Mouse (Mus musculus) myocyte (in vitro differentiated cells): ENCODE results near the gene Tmem45b. TPM values are rescaled to one million over a fixed set of nuclear protein-coding genes. Genes with fewer than 3 reads are reported as not detected.

Experiments
- H3K27me3 ChIP-seq: one replicate; pipeline ENCODE4 v1.6.1; 2011; ENCODE audit not compliant: control insufficient read depth, insufficient read depth, insufficient read length
- H3K36me3 ChIP-seq: one replicate; pipeline ENCODE4 v1.6.1; 2011; ENCODE audit not compliant: control insufficient read depth, insufficient read depth
- H3K4me2 ChIP-seq: one replicate; pipeline ENCODE4 v1.6.1; 2011; ENCODE audit warnings: low read depth, control low read depth
- H3K4me3 ChIP-seq: one replicate; pipeline ENCODE4 v1.5.1; 2011; ENCODE audit warnings: mild to moderate bottlenecking, control low read depth, moderate library complexity
- H3K79me2 ChIP-seq: one replicate; pipeline ENCODE4 v1.6.1; 2011; ENCODE audit not compliant: control insufficient read depth, insufficient read depth
- H3ac ChIP-seq: one replicate; pipeline ENCODE4 v1.6.1; 2011; ENCODE audit not compliant: control insufficient read depth, insufficient read length
- CEBPB ChIP-seq: IDR thresholded peaks from 2 replicates; pipeline ENCODE4 v1.6.1; 2011; ENCODE audit warnings: mild to moderate bottlenecking, moderate library complexity; ENCODE audit not compliant: poor library complexity, insufficient read depth, severe bottlenecking
- E2F4 ChIP-seq: IDR thresholded peaks from one replicate; pipeline ENCODE4 v1.6.1; 2011; ENCODE audit warnings: mild to moderate bottlenecking, control low read depth, moderate library complexity; ENCODE audit not compliant: insufficient read depth
- MAX ChIP-seq: IDR thresholded peaks from one replicate; pipeline ENCODE4 v1.6.1; 2011; ENCODE audit warnings: low read depth, mild to moderate bottlenecking, control low read depth
- MYOD1 ChIP-seq, 3 experiments: IDR thresholded peaks; one replicate each; pipeline ENCODE4 v1.6.1; 2011; ENCODE audit warnings: control low read depth in 2 of 3, low read depth in 2 of 3, mild to moderate bottlenecking in 2 of 3, moderate library complexity in 1 of 3; ENCODE audit not compliant: insufficient read length in 2 of 3, control insufficient read depth in 1 of 3
- MYOG ChIP-seq, 3 experiments: IDR thresholded peaks; one replicate each; pipeline ENCODE4 v1.6.1; 2011; ENCODE audit warnings: control low read depth in 2 of 3, low read depth in 2 of 3, mild to moderate bottlenecking in 2 of 3; ENCODE audit not compliant: insufficient read length in 2 of 3, control insufficient read depth in 1 of 3, insufficient read depth in 1 of 3
- POLR2A ChIP-seq: IDR thresholded peaks from one replicate; pipeline ENCODE4 v1.6.1; 2011; ENCODE audit warnings: low read depth, mild to moderate bottlenecking, control low read depth, moderate library complexity; ENCODE audit not compliant: insufficient read length
- POLR2AphosphoS2 ChIP-seq: IDR thresholded peaks from one replicate; pipeline ENCODE4 v1.6.1; 2011; ENCODE audit warnings: low read depth, control low read depth; ENCODE audit not compliant: insufficient read length
- REST ChIP-seq: IDR thresholded peaks from one replicate; pipeline ENCODE4 v1.6.1; 2011; ENCODE audit warnings: mild to moderate bottlenecking, control low read depth, moderate library complexity; ENCODE audit not compliant: insufficient read depth, insufficient read length
- SRF ChIP-seq: IDR thresholded peaks from one replicate; pipeline ENCODE4 v1.6.1; 2011; ENCODE audit warnings: low read depth; ENCODE audit not compliant: control insufficient read depth, insufficient read length
- TCF12 ChIP-seq: IDR thresholded peaks from one replicate; pipeline ENCODE4 v1.6.1; 2011; ENCODE audit warnings: mild to moderate bottlenecking, control low read depth; ENCODE audit not compliant: poor library complexity, insufficient read depth, severe bottlenecking
- TCF3 ChIP-seq: IDR thresholded peaks from one replicate; pipeline ENCODE4 v1.6.1; 2011; ENCODE audit warnings: low read depth, control low read depth; ENCODE audit not compliant: insufficient read length
- USF1 ChIP-seq: IDR thresholded peaks from one replicate; pipeline ENCODE4 v1.6.1; 2011; ENCODE audit warnings: low read depth, mild to moderate bottlenecking, control low read depth, moderate library complexity
- polyA plus RNA-seq: library from polyadenylated mRNA; unstranded; fragments of >200 nt; fragmentation: generic; extraction: Trizol; gene quantifications from one replicate; pipeline ENCODE4 v1.2.1, GENCODE M21; 2012; ENCODE audit warnings: missing spikeins

The Tmem45b gene
- polyA plus RNA-seq, 1 experiment = not detected

GRCm38 (mm10) chr9:31439341-31439740, 24.9 kb downstream of the Tmem45b start:
- no peak for TF ChIP-seq MYOD1 (IDR thresholded peaks at IDR 0.05; ENCODE audit: control insufficient read depth in 1 of 3, insufficient read length in 2 of 3, low read depth in 2 of 3)
- TF ChIP-seq POLR2AphosphoS2 = no peak
- no peak for TF ChIP-seq USF1
- TF ChIP-seq SRF = no peak
- no peak for TF ChIP-seq E2F4
- TF ChIP-seq TCF3 = no peak
- H3K27me3 ChIP-seq = no peaks in the 10 kb centered on the region
- H3ac ChIP-seq = no peak overlapping the region
- H3K4me3 ChIP-seq = no peak overlapping the region
- no peaks in the 10 kb centered on the region for H3K36me3 ChIP-seq
- H3K4me2 ChIP-seq = no peak overlapping the region
- no peaks in the 10 kb centered on the region for H3K79me2 ChIP-seq

- Histone ChIP-seq H3K36me3 (no peaks in the 10 kb centered on the region), H3K4me2 (no peak overlapping the region), H3K4me3 (no peak overlapping the region), H3K79me2 (no peaks in the 10 kb centered on the region), H3K27me3 (no peaks in the 10 kb centered on the region), H3ac (no peak overlapping the region)
- TF ChIP-seq REST (no peak), USF1 (no peak), POLR2AphosphoS2 (no peak)
These were observed 25.4 kb downstream of the Tmem45b start for GRCm38 (mm10) chr9:31438834-31439233.

- Histone ChIP-seq H3K27me3 (no peaks in the 10 kb centered on the region), H3K79me2 (no peaks in the 10 kb centered on the region), H3ac (no peak overlapping the region), H3K36me3 (no peaks in the 10 kb centered on the region), H3K4me3 (no peak overlapping the region), H3K4me2 (no peak overlapping the region)
- no peak for TF ChIP-seq CEBPB
- TF ChIP-seq POLR2AphosphoS2 = no peak
- no peak for TF ChIP-seq POLR2A
- no peak for TF ChIP-seq E2F4
- TF ChIP-seq TCF12 = no peak
- TF ChIP-seq MYOG (IDR thresholded peaks at IDR 0.05; ENCODE audit: control insufficient read depth in 1 of 3, insufficient read depth in 1 of 3, insufficient read length in 2 of 3, low read depth in 2 of 3) = no peak
- no peak for TF ChIP-seq TCF3
- no peak for TF ChIP-seq MAX
- no peak for TF ChIP-seq USF1
- TF ChIP-seq SRF = no peak
- no peak for TF ChIP-seq REST
- no peak for TF ChIP-seq MYOD1 (IDR thresholded peaks at IDR 0.05; ENCODE audit: control insufficient read depth in 1 of 3, insufficient read length in 2 of 3, low read depth in 2 of 3)
These were observed 26.4 kb downstream of the Tmem45b start for GRCm38 (mm10) chr9:31437861-31438260.

GRCm38 (mm10) chr9:31435415-31435814, 28.8 kb downstream of the Tmem45b start:
- H3ac ChIP-seq = no peak overlapping the region
- TF ChIP-seq USF1 (no peak), E2F4 (no peak)
- no peak overlapping the region for H3K4me3 ChIP-seq
- no peaks in the 10 kb centered on the region for H3K79me2 ChIP-seq
- no peaks in the 10 kb centered on the region for H3K27me3 ChIP-seq
- no peaks in the 10 kb centered on the region for H3K36me3 ChIP-seq
- no peak overlapping the region for H3K4me2 ChIP-seq

DNA sequence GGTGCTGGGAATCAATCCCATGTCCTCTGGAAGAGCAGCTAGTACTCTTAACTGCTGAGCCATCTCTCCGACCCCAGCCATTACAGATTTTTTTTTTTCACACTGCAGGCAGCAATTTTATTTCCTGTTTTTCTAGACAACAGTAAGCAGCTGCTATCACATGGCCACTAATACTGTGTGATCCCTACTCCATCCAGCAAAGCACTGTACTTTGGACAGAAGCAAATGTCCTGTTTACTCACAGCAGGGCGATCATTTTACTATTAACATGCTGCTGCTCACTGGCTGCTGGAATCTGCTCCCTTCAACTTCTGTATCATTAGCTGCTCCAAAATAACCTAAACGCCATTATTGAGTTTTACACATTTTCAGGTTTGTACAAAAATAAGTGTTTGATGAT, 30.8 kb downstream of the Tmem45b start:
- Histone ChIP-seq H3K27me3 (no peaks in the 10 kb centered on the region), H3K4me3 (no peak overlapping the region)
- no peak for TF ChIP-seq POLR2AphosphoS2
- no peak for TF ChIP-seq MYOD1 (IDR thresholded peaks at IDR 0.05; ENCODE audit: control insufficient read depth in 1 of 3, insufficient read length in 2 of 3, low read depth in 2 of 3)
- no peak for TF ChIP-seq CEBPB
- TF ChIP-seq MAX = no peak
- no peak for TF ChIP-seq MYOG (IDR thresholded peaks at IDR 0.05; ENCODE audit: control insufficient read depth in 1 of 3, insufficient read depth in 1 of 3, insufficient read length in 2 of 3, low read depth in 2 of 3)
- TF ChIP-seq E2F4 = no peak
- TF ChIP-seq POLR2A = no peak
- TF ChIP-seq USF1 = no peak

GRCm38 (mm10) chr9:31432336-31432975, 31.8 kb downstream of the Tmem45b start:
- H3K36me3 ChIP-seq = no peaks in the 10 kb centered on the region
- TF ChIP-seq SRF (no peak), USF1 (no peak), CEBPB (no peak), MYOG (IDR thresholded peaks at IDR 0.05; ENCODE audit: control insufficient read depth in 1 of 3, insufficient read depth in 1 of 3, insufficient read length in 2 of 3, low read depth in 2 of 3) (no peak), POLR2A (no peak), REST (no peak), TCF12 (no peak), MYOD1 (IDR thresholded peaks at IDR 0.05; ENCODE audit: control insufficient read depth in 1 of 3, insufficient read length in 2 of 3, low read depth in 2 of 3) (no peak), TCF3 (no peak), POLR2AphosphoS2 (no peak), E2F4 (no peak), MAX (no peak)
- no peaks in the 10 kb centered on the region for H3K79me2 ChIP-seq
- no peak overlapping the region for H3ac ChIP-seq
- H3K4me3 ChIP-seq = no peak overlapping the region
- peak overlapping the region; percentile 8 for H3K4me2 ChIP-seq
- no peaks in the 10 kb centered on the region for H3K27me3 ChIP-seq

More for the DNA sequence above, 30.8 kb downstream of the Tmem45b start:
- Histone ChIP-seq H3ac (no peak overlapping the region), H3K4me2 (no peak overlapping the region), H3K36me3 (no peaks in the 10 kb centered on the region), H3K79me2 (no peaks in the 10 kb centered on the region)
